Mouse (Mus musculus) megakaryocyte-erythroid progenitor cell, adult 5 weeks (primary cell): ENCODE data around the gene Aadacl4. TPM values are rescaled to one million over a fixed set of nuclear protein-coding genes. Genes with fewer than 3 reads are reported as not detected.

ENCODE experiments used
- polyA plus RNA-seq: library from polyadenylated mRNA; stranded (reverse); fragments of >175 nt; gene quantifications from 2 replicates; pipeline ENCODE4 v1.2.3, GENCODE M21; 2012

Gene Aadacl4
- polyA plus RNA-seq: not detected in 2 replicates

DNA sequence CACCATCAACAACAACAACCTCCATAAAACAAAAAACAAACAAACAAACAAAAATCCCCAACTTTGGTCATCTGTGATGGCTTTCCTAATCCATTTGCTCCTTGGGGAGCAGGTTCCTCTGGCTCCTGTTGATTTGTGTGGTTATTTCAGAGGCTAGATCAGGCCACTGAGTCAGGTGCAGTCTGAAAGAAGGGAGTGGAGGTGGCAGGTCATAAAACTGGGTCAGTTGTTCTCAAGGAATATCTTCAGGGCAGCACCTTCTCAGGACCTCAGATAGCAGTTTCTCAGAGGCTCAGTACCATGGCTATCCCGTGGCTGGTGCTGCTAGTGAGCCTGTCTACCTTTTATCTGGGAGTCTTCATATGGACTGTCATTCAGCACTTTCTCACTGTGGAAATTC is at the start of gene Aadacl4:
Gene Aadacl4 (plus strand): TSS at position 301 of the 400 bp plus-strand sequence.

DNA sequence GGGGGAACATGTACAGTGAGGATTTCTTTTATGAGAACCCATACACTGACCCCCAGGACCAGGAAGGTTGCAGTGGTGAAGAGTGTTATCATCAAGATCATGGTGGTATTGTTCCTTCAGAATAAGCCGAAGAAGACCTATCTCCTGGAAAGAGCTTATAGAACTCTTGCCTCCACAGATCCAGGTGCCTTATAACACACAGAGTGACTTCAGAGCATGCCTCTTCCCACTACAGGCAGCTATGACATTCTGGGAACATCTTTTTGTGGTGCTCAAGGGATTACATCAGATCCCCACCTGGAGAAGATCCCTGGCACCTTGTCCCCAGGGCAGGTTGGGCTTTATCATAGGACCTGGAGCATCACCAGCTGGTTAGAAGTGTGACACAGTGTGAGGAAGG is 48.5 kb upstream of the Aadacl4 start, which contains the start of gene Gm13124:
Gene Gm13124 (minus strand): TSS at position 101 of the 400 bp plus-strand sequence.

Other genes with a start within 250 kb of the Aadacl4 start
- not detected in 2 replicates for gene Pramef20, start 235.8 kb upstream of the Aadacl4 start, polyA plus RNA-seq
- not detected in 2 replicates for gene Pramef12, start 205.2 kb upstream of the Aadacl4 start, polyA plus RNA-seq
- gene 1700012P22Rik, start 174.9 kb upstream of the Aadacl4 start, polyA plus RNA-seq: not detected in 2 replicates
- gene Gm9944, start 160.4 kb upstream of the Aadacl4 start, polyA plus RNA-seq: not detected in 2 replicates
- not detected in 2 replicates for gene Aadacl3, start 150.0 kb upstream of the Aadacl4 start, polyA plus RNA-seq
- gene 9430007A20Rik, start 93.9 kb upstream of the Aadacl4 start, polyA plus RNA-seq: not detected in 2 replicates
- not detected in 2 replicates for gene Gm13124, start 48.6 kb upstream of the Aadacl4 start, polyA plus RNA-seq
- not detected in 2 replicates for gene Gm436, start 72.7 kb downstream of the Aadacl4 start, polyA plus RNA-seq
- gene Gm13178, start 107.7 kb downstream of the Aadacl4 start, polyA plus RNA-seq: not detected in 2 replicates
- gene Gm438, start 172.9 kb downstream of the Aadacl4 start, polyA plus RNA-seq: not detected in 2 replicates